Mouse (Mus musculus) kidney, postnatal 10 days (tissue): ENCODE measurements around the gene Idh2.
A peak's percentile ranks its signal among the peaks of the same experiment; 100 is the strongest.
"Not testable (repeated sequence)": the region's sequence is repeated elsewhere in the genome, so short reads cannot be mapped to it uniquely, and the experiment has no call there.

ENCODE experiments used
- DNase-seq: peaks from one replicate; pipeline ENCODE4 v3.0.0; 2021; ENCODE audit warnings: mixed read lengths

Gene Idh2

GRCm38 (mm10) chr7:80115224-80115590 is at the start of gene Idh2:
Gene Idh2 (minus strand): TSS chr7:80115392.
- DNase-seq, result peak; percentile 96

GRCm38 (mm10) chr7:80160945-80161306 is 45.7 kb upstream of the Idh2 start:
- peak; percentile 83 for DNase-seq

GRCm38 (mm10) chr7:80160293-80160944 is 45.2 kb upstream of the Idh2 start:
- DNase-seq, result peak; percentile 75

GRCm38 (mm10) chr7:80158496-80159268 is 43.5 kb upstream of the Idh2 start:
- no peak for DNase-seq

GRCm38 (mm10) chr7:80156711-80157227 is 41.6 kb upstream of the Idh2 start:
- peak; percentile 70 for DNase-seq

GRCm38 (mm10) chr7:80154689-80155088 is 39.5 kb upstream of the Idh2 start:
- no peak for DNase-seq

- DNase-seq, result no peak
Observed at GRCm38 (mm10) chr7:80152756-80153155, 37.6 kb upstream of the Idh2 start.

GRCm38 (mm10) chr7:80152152-80152551 is 37.0 kb upstream of the Idh2 start:
- no peak for DNase-seq

- DNase-seq, result peak; percentile 64
Observed at GRCm38 (mm10) chr7:80149356-80149755, 34.2 kb upstream of the Idh2 start.

- DNase-seq, result no peak
Observed at GRCm38 (mm10) chr7:80146077-80146476, 30.9 kb upstream of the Idh2 start.

GRCm38 (mm10) chr7:80144695-80145094 is 29.5 kb upstream of the Idh2 start:
- DNase-seq, result no peak

- DNase-seq, result no peak
Observed at GRCm38 (mm10) chr7:80143331-80144273, 28.4 kb upstream of the Idh2 start.

GRCm38 (mm10) chr7:80140815-80141214 is 25.6 kb upstream of the Idh2 start:
- peak; percentile 86 for DNase-seq

GRCm38 (mm10) chr7:80138375-80138774 is 23.2 kb upstream of the Idh2 start:
- no peak for DNase-seq

GRCm38 (mm10) chr7:80135173-80135532 is 20.0 kb upstream of the Idh2 start:
- DNase-seq, result no peak

GRCm38 (mm10) chr7:80134454-80135172 is 19.4 kb upstream of the Idh2 start:
- peak; percentile 94 for DNase-seq

- DNase-seq, result peak; percentile 77
Observed at GRCm38 (mm10) chr7:80132541-80132940, 17.3 kb upstream of the Idh2 start.

- not testable (repeated sequence) for DNase-seq
Observed at GRCm38 (mm10) chr7:80131315-80131714, 16.1 kb upstream of the Idh2 start.

- no peak for DNase-seq
Observed at GRCm38 (mm10) chr7:80130344-80131055, 15.3 kb upstream of the Idh2 start.

GRCm38 (mm10) chr7:80129278-80129677 is 14.1 kb upstream of the Idh2 start:
- no peak for DNase-seq

GRCm38 (mm10) chr7:80123672-80124071 is 8.5 kb upstream of the Idh2 start:
- DNase-seq, result no peak

GRCm38 (mm10) chr7:80123115-80123514 is 7.9 kb upstream of the Idh2 start:
- no peak for DNase-seq
